Mouse (Mus musculus) liver, embryonic 15.5 days (tissue): ENCODE measurements around the gene Zscan5b. TPM values are rescaled to one million over a fixed set of nuclear protein-coding genes. Genes with fewer than 3 reads are reported as not detected.
A peak's percentile ranks its signal among the peaks of the same experiment; 100 is the strongest.

Experiments used
- ATAC-seq: fragments of 200-750 bp; cut with Nextera tagmentation; 2 replicates; pipeline ENCODE4 v1.8.0; 2017; ENCODE audit warnings: moderate number of reproducible peaks, mild to moderate bottlenecking, moderate library complexity; ENCODE audit not compliant: insufficient read depth
- H3K27ac ChIP-seq: fragments of 300-500 bp; sonication (generic); replicated peaks from 2 replicates; pipeline ENCODE4 v1.5.1; 2015; ENCODE audit warnings: mild to moderate bottlenecking, inconsistent platforms
- H3K27me3 ChIP-seq: fragments of 300-500 bp; sonication (generic); 2 replicates; pipeline ENCODE4 v1.6.1; 2015; ENCODE audit warnings: mild to moderate bottlenecking, inconsistent platforms
- H3K36me3 ChIP-seq: fragments of 300-500 bp; sonication (generic); replicated peaks from 2 replicates; pipeline ENCODE4 v1.6.1; 2015; ENCODE audit warnings: moderate library complexity, mild to moderate bottlenecking, inconsistent platforms
- H3K4me1 ChIP-seq: fragments of 300-500 bp; sonication (generic); replicated peaks from 2 replicates; pipeline ENCODE4 v1.6.1; 2015; ENCODE audit warnings: inconsistent platforms
- H3K4me2 ChIP-seq: fragments of 300-500 bp; sonication (generic); 2 replicates; pipeline ENCODE4 v1.6.1; 2015; ENCODE audit warnings: moderate library complexity, mild to moderate bottlenecking, inconsistent platforms
- H3K4me3 ChIP-seq: fragments of 300-500 bp; sonication (generic); replicated peaks from 2 replicates; pipeline ENCODE4 v1.5.1; 2015; ENCODE audit warnings: mild to moderate bottlenecking, inconsistent platforms
- H3K9ac ChIP-seq: fragments of 300-500 bp; sonication (generic); 2 replicates; pipeline ENCODE4 v1.6.1; 2015; ENCODE audit warnings: moderate library complexity, mild to moderate bottlenecking, inconsistent platforms
- H3K9me3 ChIP-seq: fragments of 300-500 bp; sonication (generic); replicated peaks from 2 replicates; pipeline ENCODE4 v1.6.1; 2016; ENCODE audit warnings: inconsistent platforms
- WGBS: fragments of 180-500 bp; shearing (Covaris S2); methylation state at CpG from one replicate; pipeline ENCODE4 v1.1.7; 2015; ENCODE audit warnings: mixed read lengths; ENCODE audit not compliant: insufficient replicate concordance; 5-methylcytosine and 5-hydroxymethylcytosine counted together
- polyA plus RNA-seq: library from polyadenylated mRNA; unstranded; fragments of >200 nt; fragmentation: Nextera tagmentation; extraction: Ambion mirVana; gene quantifications from 2 replicates; pipeline ENCODE4 v1.2.1, GENCODE M21; 2015

The Zscan5b gene
- polyA plus RNA-seq, 1 experiment from 2014 or later, result not detected

DNA sequence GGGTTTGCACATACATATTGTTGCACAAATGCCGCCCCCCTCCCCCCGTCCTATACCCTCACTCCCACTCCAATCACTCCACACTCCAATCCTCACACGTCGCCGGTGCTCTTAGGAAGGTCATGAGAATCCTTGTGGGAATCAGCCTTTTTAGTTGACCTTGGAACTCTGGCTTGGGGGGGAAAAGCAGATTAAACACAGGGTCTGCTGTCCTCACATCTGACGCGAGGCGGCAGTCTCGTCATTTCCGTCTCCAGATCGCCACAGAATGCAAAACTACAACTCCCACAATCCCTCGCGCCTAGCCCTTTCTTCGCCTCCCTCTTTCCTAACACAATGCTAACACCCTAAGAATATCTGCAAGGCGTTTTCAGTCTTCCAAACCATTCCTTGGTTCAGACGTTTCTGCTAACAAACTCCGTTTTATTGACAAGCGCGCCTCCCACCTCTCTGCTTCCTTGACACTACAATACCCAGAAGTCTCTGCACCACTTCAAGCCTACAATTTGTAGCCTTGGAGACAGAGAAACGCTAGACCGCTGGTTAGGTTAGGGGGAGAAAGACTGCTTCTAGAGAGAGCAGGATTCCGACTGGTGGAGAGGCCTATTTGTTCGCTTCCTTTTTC, 61.5 kb downstream of the Zscan5b start:
- peak overlapping the region; percentile 67 for H3K4me3 ChIP-seq
- peak overlapping the region; percentile 76 for H3K27ac ChIP-seq
- H3K36me3 ChIP-seq, result no peaks in the 10 kb centered on the region
- no peaks in the 10 kb centered on the region for H3K27me3 ChIP-seq
- peak overlapping the region; percentile 54 for H3K9ac ChIP-seq
- under 1% methylated on average over 23 of the region's 23 CpGs for WGBS
- no peaks in the 10 kb centered on the region for H3K9me3 ChIP-seq
- H3K4me2 ChIP-seq, result peak overlapping the region; percentile 82
- H3K4me1 ChIP-seq, result peaks cover 48% of the 10 kb centered on the region
- ATAC-seq, result peak; percentile 35; the same call in 1 of the 2 replicates

DNA sequence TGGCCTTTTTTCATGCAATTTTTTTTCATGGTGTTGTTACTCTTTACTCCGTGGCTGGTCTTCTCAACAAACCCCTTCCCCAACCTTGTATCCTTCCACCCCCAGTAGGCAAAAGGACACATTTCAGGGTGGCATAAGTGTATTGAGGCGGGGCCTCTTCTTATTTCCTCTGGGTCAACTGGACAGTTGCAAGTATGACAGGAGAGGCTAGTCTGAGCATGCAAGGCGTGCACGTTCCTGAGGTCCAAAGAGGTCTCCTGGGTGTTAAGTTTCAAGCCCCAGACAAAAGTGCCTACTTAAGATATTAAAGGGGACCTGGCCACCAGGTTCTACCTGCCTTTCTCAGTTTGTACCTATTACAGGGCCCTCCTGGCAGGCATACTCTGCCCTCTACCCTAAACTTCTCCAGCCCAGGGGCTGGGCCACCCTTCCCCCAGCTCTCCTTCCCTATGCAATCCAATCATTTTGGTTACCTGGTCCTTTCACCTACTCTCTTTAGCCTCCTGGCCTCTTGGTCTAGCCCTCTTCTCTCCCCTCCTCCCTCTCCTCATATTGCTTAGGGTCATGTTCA, 62.4 kb downstream of the Zscan5b start:
- no peak for ATAC-seq
- Histone ChIP-seq H3K27ac (no peak overlapping the region), H3K4me2 (peak overlapping the region; percentile 82), H3K4me1 (peaks cover 47% of the 10 kb centered on the region), H3K9ac (no peak overlapping the region), H3K27me3 (no peaks in the 10 kb centered on the region), H3K4me3 (no peak overlapping the region), H3K36me3 (no peaks in the 10 kb centered on the region), H3K9me3 (no peaks in the 10 kb centered on the region)
- WGBS, result 86% methylated on average over 4 of the region's 4 CpGs

DNA sequence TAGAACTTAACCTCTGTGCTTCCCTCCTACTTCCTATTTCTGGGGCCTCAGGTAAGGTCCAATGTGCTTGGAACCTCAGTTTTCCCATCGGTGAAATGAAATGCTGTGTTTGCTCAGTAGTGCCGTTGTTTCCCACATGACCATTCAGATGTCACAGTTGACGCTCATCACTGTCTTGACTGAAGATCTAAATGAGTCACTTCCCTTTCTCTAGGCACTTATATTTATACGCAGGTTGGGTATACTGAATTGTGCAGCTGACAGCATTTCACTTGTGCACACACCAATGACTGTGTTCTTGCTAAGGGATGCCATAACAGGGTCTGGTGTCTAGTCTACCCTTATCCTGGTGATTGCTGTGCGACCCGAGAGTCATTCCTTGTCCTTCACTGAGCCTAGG, 63.3 kb downstream of the Zscan5b start:
- H3K4me1 ChIP-seq, result peaks cover 47% of the 10 kb centered on the region
- H3K4me2 ChIP-seq, result peak overlapping the region; percentile 91
- no peaks in the 10 kb centered on the region for H3K27me3 ChIP-seq
- ATAC-seq, result no peak
- peak overlapping the region; percentile 66 for H3K4me3 ChIP-seq
- H3K36me3 ChIP-seq, result no peaks in the 10 kb centered on the region; the same call in 1 of the 2 replicates
- WGBS, result 70% methylated on average over 6 of the region's 6 CpGs
- H3K27ac ChIP-seq, result peak overlapping the region; percentile 81; the same call in 1 of the 2 replicates
- H3K9me3 ChIP-seq, result no peaks in the 10 kb centered on the region
- peak overlapping the region; percentile 57; the same call in 1 of the 2 replicates for H3K9ac ChIP-seq

DNA sequence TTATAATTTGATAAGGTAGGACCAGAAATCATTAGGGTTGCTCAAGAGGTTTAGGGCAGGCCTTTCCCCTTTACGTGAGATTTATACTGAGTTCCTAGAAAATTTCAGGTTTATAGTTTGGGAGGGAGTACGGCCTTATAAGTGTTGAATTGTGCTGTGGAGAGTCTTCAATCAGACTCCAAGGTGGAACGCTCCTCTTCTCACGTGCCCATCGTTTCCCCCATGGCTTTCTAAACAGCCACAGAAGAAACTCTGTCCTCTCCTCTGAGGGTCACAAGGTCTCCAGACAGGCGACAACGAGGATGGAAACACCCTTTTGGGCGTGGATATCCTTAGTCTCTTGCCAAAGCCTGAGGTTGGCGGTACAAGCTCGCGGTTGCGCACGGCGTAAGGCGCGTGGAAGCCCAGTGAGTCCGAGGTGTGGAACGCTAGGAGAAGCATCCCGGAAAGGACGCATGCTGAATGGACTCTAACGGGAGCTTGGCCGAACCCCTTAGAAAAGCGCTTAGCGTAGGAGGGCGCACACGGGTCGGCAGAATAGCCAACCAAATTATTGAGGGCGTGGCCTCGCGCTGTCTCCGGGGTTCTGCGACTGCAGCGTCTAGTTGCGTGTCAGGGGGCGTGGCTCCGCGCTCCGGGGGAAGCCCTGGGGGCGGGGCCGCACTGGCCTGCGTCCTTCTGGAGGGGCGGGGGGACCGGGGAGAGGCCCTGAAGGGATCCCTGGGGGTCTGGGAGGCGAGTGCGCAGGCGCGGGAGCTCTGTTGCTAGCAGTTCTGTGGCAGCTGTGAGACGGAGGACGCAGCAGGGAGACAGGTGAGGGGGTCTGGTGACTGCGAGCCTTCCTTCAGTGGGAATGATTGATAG, 64.0 kb downstream of the Zscan5b start, which contains the start of gene Zfp667:
TSS of gene Zfp667 (plus strand) at position 738 of the 864 bp plus-strand sequence.
- Histone ChIP-seq H3K4me2 (peak within 1 kb of the TSS; percentile 91), H3K4me1 (peaks cover 47% of the 10 kb centered on the region), H3K4me3 (peak within 1 kb of the TSS; percentile 66), H3K27ac (peak within 1 kb of the TSS; percentile 81), H3K27me3 (no peaks in the 10 kb centered on the region), H3K9ac (peak within 1 kb of the TSS; percentile 57), H3K36me3 (no peaks in the 10 kb centered on the region; the same call in 1 of the 2 replicates), H3K9me3 (no peaks in the 10 kb centered on the region)
- ATAC-seq, result peak; percentile 82
- WGBS, result 2% methylated on average over 50 of the region's 50 CpGs

DNA sequence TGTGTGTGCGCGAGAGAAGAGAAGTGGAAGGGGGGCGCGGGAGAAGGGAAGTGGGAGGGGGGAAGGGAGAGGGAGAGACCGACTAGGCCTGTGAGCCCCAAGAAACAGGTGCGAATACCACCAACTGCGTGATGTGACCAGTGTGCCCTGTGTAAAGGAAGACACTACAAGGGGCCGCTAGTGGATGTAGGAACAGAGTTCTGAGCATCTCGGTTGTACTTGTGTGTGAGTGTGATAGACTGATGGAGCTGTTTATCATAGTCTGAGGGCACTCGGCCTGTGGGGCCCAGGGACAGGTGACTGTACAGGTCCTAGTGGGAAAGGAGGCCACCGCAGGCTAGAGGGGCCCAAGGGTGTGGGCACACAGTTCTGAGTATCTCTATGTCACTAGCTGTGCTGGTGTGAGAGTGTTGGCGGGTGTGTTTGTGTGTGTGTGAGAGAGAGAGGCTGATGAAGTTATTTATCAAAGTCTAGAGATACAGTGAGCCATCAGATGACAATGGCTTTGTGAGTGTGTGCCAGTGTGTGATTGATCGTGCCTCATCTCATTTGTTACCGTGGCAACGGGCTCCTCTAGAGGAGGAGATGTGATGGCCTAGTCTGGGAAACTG, 64.9 kb downstream of the Zscan5b start:
- peak overlapping the region; percentile 81 for H3K27ac ChIP-seq
- ATAC-seq, result peak; percentile 66

More for the DNA sequence above, 64.9 kb downstream of the Zscan5b start:
- Histone ChIP-seq H3K4me3 (peak overlapping the region; percentile 66), H3K27me3 (no peaks in the 10 kb centered on the region), H3K9me3 (no peaks in the 10 kb centered on the region), H3K36me3 (no peaks in the 10 kb centered on the region; the same call in 1 of the 2 replicates), H3K9ac (peak overlapping the region; percentile 57), H3K4me1 (peaks cover 47% of the 10 kb centered on the region), H3K4me2 (peak overlapping the region; percentile 91)
- 19% methylated on average over 15 of the region's 15 CpGs for WGBS

Other genes with a start within 250 kb of the Zscan5b start
- not detected in 2 replicates for gene Vmn1r65, start 211.3 kb upstream of the Zscan5b start, polyA plus RNA-seq
- not detected in 2 replicates for gene Nlrp4c, start 177.1 kb upstream of the Zscan5b start, polyA plus RNA-seq
- gene Zfp787, start 66.3 kb upstream of the Zscan5b start, polyA plus RNA-seq, result 9.8 and 10.1 TPM in 2 replicates
- gene Zfp444, start 50.1 kb upstream of the Zscan5b start, polyA plus RNA-seq, result 18.2 and 22.2 TPM in 2 replicates
- not detected in 2 replicates for gene Galp, start 25.2 kb upstream of the Zscan5b start, polyA plus RNA-seq
- not detected in 2 replicates for gene Epp13, start 30.4 kb downstream of the Zscan5b start, polyA plus RNA-seq
- gene Zfp667, start 64.3 kb downstream of the Zscan5b start, polyA plus RNA-seq, result 3.4 and 5.4 TPM in 2 replicates
- gene Zfp583, start 109.0 kb downstream of the Zscan5b start, polyA plus RNA-seq, result 0.78 and 1.0 TPM in 2 replicates
- gene Gm3854, start 121.5 kb downstream of the Zscan5b start, polyA plus RNA-seq, result 0.10 and 0.22 TPM in 2 replicates
- gene Zfp78, start 141.0 kb downstream of the Zscan5b start, polyA plus RNA-seq, result 0.90 and 1.0 TPM in 2 replicates
- 1.2 and 1.3 TPM in 2 replicates for gene Zfp28, start 161.0 kb downstream of the Zscan5b start, polyA plus RNA-seq
- not detected in 2 replicates for gene Smim17, start 176.4 kb downstream of the Zscan5b start, polyA plus RNA-seq
- not detected in 2 replicates for gene Gm20715, start 188.0 kb downstream of the Zscan5b start, polyA plus RNA-seq
- not detected in 2 replicates for gene Olfr1344, start 216.4 kb downstream of the Zscan5b start, polyA plus RNA-seq
- gene Olfr1336, start 233.9 kb downstream of the Zscan5b start, polyA plus RNA-seq, result not detected in 2 replicates
- gene Olfr1346, start 244.8 kb downstream of the Zscan5b start, polyA plus RNA-seq, result not detected in 2 replicates